Mouse (Mus musculus) retina, embryonic 14.5 days (tissue): ENCODE measurements around the gene Top2b.

Experiments used
- DNase-seq: peaks from one replicate; pipeline ENCODE4 v3.0.0-alpha.2; 2015; ENCODE audit warnings: low spot score

The Top2b gene

DNA sequence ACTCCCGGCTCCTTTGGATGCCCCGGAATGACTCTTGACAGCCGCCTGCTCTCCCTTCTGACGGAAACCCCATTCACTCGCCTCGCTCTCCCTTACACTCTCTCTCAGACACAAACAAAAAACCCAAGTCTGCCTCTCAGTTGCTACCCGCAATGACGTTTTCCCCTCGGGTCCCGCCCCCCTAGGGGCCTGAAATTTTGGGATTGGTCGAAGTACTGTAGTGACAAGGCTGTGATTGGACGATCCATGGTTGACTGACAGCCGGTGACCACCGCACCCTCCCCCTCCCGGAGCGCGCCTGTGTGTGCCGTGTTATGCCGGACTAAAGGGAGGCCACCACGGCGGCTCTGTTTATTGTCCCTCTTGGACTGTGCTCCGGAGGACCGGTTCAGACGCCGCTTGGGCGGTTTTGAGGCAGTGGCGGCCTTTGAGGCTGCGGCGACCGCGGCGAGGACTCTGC, at the start of gene Top2b:
Gene Top2b (plus strand): TSS at position 302 of the 460 bp plus-strand sequence.
- peak; percentile 98 for DNase-seq

DNA sequence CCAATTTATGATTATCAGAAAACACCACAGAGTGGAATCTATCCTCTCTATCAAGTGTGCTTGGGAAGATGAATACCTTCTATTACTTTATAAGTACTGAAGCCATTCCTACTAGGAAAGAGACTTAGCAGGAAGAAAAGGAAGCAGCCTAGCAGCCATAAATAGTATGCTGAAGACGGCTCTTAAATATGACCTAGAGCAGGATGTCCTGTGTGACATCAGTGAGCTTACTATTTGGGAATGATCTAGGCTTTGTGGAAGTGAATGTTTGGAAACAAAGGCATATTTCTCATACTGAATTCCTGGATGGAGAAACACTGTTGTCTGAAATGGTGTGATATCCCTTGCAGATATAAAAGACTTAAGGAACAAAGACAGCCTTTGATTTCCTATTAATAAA, 48.3 kb upstream of the Top2b start:
- DNase-seq: no peak

DNA sequence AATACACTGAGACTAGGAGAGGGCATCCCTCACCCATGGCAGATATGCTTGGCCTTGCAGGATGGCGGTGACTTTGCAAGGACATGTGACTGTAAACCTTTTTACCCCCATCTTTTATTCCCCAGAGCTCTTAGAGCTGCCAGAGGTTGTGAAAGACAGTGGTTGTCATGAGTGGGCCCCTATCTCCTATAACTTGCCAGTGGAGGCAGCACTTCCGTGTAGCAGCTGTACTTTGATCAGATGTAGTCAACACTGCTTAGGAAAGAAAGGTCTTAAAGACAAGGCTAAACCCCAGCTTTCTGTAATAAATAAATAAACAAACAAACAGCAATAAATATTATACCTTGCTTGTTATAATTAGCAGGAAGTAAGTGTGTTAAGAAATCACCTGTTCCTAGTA, 45.2 kb upstream of the Top2b start:
- no peak for DNase-seq

DNA sequence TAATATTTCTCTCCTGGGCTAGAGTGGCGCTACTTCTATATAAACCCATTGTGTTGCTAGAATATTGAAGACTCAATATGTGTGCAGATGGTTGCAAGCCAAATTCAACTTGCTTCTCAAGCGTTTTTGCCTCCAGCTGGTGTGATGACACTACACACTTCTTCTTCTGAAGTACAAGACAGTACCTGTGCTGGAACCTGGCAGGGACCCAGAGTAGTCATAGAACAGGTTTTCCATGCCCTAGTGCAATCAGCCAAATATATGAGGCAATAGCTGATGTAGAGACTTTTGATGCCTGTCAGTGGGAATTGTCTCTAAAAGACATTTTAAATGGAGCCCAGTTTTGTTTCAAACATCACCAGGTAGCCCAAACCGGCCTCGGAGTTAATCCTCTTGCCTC, 40.6 kb upstream of the Top2b start:
- DNase-seq: no peak

DNA sequence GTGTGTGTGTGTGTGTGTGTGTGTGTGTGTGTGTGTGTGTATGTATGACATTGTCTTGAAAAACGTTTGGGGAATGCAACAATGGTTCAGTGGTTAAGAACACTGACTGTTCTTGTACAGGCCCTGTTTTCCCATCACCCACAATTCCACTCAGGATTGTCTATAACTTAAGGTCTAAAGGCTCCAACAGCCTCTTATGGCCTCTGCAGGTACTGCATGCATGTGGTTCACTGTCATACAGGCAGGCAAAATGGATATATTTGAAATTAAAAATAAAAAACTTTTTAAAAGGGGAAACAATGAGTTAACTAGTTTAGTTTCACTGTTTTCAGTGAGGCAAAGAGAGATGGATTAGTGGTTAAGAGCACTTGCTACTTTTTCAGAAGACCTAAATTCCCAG, 39.8 kb upstream of the Top2b start:
- no peak for DNase-seq

DNA sequence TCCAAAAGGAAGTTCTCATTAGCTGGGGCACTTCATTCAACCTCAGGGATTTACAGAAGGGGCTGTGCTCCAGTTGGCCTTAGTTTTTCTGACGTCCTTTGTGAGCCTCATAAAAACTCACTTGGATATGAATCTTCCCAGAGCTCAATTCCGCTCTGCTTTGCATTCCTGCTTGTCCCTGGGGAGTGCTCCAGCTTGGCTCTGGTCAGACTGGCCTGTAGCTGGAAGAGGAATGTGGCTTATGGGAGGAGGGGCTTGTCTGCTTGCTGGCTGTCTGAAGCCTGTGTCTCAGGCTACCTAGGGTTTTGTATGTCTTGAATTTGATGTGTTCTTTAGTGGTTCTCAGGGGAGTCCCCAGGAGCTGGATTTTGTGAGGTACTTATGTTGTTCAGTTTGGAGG, 36.4 kb upstream of the Top2b start:
- peak; percentile 49 for DNase-seq

DNA sequence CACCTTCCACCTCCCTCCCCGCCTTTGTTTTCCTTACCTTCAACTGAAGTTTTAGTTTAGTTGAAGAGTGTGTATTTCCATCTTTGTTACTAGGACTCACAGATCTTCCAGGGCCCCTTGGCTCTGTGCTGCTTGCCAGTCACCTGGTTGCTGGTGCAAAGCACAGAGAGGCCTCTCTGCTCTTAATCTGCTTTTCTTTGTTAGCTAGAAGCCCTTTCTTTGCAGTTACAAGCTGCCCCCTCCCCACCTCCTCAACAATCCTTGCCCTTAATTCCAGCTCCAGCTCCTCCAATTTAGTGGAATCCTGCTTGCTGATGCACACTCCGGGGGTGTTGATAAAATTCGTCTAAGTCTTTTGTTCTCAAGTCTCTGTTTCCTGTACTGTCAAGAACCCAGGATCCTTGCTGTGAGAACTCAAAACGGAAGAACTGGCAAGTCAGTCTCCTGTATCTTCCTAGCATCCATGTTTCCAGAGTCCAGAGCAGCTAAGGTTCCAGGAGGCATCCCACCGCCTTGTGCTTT, 36.0 kb upstream of the Top2b start:
- peak; percentile 24 for DNase-seq

DNA sequence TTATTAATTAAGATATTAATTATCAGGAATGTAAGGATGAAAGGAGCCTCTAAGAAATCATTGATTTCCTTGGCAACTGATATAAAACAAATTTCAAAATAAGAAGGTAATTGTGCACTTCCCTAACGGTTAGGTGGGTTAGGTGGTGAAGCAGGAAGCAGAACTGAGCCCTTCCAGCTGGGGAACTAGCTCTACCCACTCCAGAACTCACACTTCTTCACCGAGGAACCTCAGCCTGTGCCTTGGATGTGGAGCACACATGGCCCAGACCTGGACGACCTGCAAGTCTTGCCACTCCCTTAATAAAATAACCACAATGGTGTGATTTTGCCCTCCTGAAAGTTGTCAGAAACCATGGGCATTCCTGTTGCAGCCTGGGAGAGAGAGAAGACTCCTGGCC, 35.2 kb upstream of the Top2b start:
- no peak for DNase-seq

DNA sequence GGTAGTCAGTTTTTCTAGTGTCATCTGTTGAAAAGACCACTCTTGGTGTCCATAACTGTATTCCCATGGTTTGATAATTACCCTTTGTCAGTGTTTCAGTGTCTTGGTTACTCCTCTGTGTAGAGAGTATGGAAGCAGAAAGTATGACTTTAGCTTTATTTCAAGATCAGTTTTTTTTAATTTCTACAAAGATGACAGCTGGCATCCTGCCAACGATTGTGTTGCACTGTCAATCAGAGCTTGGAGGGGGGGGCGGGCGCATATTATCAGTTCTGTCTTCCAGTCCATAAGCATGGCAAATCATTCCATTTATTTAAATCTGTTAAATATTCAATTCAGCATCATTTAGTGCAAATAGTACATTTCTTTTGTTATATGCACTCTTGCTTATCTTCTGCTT, 30.7 kb upstream of the Top2b start:
- DNase-seq: no peak

DNA sequence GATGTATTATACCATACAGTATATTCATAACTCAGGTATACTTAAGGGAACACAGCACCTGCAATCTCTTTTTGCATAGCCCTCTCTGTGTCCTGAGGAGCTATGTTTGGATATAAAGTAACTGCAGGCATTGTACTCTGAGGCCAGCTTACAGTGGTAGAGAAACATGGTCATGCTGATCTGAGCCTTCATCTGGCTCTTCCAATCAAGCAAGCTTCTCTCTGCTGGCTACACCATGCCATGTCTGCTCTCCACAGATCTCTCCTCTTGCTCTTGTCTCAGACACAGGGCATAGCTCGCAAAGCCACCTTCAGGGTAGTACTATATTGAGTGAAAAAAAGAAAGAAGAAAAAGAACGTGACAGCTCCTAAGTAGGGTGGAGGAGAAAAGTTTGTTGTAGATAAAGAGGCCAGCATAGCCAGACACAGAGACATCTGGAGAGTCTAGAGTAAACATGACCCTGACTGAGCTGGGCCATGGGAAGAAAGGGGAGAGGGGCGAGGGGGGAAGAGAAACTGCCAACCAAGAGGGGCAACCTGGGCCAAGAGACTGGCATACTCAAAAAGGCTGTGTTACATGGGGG, 29.1 kb upstream of the Top2b start:
- no peak for DNase-seq

DNA sequence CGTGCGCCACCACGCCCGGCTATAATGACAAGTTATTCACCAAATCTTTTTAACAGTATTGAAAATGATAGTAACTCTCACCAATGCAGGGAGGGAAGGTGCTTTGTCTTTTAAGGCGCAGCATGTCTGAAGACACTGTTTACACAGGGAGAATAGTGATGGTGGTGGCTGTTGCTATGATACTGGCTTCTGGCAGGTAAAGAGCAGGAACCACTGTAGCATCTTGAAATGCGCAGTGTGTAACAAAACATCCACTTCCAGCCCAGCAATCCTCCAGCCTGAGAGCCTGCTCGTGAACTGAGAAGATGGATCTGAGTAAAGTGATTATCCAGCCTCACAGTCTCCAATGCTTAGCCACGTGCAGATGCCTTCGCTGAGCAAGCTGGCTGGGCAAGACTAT, 17.5 kb upstream of the Top2b start:
- DNase-seq: no peak

DNA sequence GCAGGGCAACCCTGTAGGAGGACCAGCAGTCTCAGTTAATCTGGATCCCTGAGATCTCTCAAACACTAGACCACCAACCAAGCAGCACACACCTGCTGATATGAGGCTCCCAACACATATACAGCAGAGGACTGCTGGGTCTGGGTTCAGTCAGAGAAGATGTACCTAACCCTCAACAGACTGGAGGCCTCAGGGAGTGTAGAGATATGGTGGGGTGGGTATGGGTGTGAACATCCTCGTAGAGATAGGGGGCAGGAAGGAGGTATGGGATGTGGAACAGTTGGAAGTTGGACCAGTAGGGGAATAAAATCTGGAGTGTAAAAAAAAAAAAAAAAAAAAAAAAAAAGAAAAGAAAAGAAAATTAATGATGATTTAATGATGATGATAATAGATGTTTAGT, 5.3 kb upstream of the Top2b start:
- no peak for DNase-seq

DNA sequence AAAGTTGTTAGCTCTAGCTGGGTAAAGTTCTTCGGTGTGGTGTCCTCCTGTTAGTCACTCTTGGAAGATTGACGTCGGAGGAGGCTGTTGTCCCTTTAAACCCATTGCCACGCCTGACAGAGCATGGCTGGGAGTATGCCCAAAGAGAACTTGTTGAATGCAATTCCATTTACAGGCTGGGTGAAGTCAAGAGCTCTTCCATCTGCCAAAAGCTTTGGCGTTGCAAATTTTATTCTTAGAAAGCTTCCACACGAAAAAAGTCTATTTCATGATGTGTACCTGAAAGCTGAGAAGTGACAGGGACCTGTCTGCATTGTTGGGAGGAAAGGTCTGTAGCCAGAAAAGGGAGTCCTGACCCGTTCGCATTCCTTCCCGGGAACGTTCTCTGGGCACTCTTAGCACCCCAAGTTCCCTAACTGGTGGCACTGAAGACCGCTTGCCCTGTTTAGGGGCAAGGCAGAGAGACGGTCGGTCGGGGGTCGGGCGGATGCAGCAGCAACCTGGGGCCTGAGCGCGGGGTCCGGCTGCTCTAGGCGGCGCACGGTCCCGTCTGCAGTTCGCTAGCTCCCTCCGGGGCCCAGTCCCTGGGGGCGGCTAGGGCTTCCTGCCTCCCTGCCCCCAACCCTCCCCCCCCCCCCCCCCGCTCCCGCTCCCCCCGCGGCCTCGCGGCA, 683 bp upstream of the Top2b start:
- peak; percentile 61 for DNase-seq

DNA sequence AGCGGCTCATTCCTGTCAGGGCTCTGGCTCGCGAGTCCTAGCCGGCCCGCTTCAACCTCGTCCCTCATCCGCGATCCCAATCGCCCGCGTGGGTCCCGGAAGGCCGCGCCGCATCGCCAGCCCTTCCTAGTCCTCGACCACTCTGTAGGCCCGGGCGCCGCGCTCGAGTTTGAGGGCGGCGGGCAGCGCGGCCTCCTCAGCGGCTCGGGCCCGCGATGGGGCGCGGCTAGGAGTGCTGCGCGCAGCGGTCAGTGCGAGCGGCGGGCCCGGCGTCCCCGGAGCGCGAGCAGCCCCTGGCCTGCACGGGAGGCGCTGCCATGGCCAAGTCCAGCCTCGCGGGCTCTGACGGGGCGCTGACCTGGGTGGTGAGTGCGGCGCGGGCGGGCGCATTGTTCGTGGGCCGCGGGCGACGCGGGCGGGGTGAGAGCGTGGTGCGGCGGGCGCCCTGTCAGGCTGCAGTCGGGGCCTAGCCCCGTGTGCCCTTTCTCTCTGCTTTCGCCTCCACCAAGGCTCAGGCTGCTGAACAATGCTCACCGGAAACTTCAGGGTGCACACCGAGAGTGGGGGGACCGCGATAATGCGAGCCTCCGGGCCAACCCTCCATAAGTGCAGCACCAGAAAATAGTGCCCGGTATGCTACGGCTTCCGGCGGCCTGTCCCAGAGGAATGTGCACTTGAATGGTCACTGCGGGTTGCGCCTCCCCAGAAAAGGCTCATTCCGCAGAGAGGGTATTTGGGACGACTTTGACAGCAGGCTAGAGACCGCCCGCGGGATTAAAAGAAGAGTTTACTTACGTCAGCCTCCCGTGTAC, 589 bp downstream of the Top2b start:
- peak; percentile 73 for DNase-seq

DNA sequence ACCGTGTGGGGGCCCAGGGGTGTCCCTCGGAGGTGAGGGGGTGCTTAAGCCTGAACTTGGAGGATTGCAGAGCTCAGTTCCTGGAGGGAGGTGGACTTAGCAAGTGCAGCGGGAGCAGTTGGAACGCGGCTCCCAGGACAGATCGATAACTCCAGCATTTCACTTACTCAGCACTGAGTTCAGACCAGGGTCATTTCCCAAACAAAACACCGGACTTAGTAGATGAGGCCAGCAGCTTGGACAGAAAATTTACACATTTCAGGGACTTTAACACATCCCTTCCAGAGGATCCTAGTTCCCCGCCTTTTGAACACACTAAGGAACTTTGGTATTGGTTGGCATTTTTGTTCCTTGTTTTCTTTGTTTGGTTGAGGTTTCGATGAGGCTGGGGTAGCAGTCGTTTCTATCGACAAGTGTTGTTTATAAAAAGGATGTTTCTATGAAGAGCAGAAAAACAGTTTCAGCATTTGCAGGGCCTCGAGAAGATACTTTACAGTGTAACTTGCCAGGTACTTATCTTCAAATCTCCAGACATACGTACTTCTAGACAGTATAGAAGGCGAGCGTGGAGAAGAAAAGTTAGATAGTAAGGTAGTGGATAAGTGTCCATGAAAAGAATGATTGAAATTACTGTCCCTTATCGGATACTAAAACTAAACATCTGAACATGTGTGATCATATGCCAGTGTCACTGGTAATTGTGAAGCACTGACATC, 1.4 kb downstream of the Top2b start:
- DNase-seq: peak; percentile 60

DNA sequence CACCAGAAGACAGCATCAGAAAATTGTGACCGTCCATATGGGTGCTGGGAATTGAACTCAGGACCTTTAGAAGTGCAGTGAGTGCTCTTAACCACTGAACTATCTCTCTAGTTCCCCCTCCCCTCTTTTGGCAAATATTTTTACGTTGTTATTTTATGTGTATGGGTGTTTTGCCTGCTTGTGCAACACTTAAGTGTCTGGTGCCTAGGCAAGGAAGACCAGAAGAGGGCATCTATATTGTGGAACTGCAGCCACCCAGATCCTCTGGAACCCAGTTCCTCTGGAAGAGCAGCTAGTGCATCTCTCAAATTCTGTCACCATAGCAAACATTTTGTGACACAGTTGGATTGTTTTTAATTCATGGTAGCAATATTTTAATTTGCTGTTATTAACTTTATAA, 2.0 kb downstream of the Top2b start:
- DNase-seq: no peak

DNA sequence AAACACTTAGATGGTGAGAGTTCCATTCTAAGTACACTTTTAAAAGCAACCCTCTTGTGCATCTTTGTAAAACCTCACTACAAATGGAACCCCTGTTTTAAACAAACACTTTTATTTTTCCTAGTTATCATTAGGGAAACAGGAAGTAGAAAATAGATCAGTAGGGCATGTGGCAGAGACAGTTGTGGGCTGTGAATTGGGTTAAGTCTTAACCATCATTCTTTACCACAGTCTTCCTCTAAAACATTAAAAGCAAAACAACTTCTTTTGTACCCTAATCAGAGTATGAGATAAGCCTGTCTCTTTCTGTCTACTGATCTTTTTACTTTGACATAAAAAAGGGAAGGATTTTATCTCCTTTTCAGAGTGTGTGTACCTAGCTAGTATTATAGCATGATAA, 7.8 kb downstream of the Top2b start:
- DNase-seq: no peak

DNA sequence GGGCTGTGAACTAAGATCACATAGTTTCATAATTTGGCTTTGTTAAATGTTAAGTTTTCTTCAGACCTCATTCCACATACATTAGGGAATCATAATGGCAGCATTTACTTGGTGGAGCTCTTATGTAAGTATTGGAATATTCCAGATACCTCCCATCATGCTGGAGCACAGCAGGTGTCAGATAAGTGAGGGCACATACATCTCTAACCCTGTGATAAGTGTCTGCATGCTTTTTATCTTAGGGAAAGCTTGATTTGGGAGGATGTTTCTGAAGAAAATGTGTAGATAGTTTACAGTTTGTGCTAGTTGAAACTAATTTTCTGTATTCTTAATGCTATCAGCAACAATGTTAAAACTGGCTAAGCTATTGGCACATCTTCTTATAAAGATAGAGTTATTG, 8.2 kb downstream of the Top2b start:
- DNase-seq: no peak

DNA sequence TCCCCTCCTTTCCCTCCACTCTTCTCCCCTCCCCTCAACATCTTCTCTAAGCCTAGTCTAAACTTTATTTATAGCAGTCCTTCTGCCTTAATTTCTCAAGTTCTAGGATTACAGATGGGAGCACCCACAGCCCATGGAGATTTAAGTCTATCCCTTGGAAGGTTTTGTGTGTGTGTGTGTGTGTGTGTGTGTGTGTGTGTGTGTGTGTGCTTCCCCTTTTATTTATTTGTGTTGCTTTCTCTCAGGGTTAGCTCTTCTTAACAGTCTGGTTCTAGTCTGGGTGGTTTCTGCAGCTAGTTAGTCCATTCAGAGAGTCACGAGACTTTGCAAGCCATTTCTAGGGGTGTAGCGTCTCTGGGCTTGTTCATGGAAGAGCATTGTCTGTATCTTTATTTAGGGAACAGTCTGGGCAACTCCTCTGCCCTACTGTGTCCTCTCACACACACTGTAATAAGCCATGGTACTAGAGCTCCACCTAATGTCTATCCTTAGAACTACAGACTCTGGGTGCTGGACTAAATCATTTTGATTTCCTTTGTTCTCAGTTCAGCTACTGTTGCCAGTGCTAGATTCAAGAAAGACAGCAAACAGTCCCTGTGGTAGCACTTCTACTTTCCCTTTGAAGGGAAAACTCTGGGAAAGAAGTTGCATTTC, 15.1 kb downstream of the Top2b start:
- DNase-seq: peak; percentile 91

DNA sequence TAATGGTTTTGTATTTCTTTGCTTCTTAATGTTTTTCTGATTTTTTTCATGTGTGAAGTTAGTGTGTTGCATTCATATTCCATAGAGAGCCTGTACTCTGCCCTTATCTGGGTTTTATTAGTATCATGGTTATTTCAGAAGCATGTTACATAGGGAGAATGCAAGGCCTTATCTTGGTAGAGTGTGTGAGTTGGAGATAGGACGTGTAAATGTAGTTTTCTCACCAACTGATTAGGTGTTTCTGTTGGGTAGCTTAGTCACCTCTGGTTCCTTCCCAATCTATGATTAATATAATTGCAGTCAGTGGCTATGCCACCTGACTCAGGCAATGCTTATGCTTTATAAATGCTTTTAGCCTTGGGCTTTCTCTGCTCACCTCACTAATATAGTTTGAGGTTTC, 19.8 kb downstream of the Top2b start:
- DNase-seq: no peak

DNA sequence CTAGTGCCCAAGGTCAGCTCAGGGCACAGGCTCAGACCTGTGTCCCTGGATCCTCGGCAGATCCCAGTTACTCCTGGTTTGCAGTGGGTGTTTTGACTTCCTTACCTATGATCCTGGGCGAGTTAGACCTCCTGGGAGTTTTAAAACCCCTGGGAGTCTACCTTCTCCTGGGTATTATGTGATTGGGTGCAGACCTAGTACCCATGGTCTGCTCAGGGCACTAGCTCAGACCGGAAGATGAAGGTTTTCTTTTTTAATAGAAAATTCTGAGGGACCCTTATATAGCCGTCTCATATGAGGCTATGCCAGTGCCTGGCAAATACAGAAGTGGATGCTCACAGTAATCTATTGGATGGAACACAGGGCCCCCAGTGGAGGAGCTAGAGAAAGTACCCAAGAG, 40.2 kb downstream of the Top2b start:
- no peak for DNase-seq

DNA sequence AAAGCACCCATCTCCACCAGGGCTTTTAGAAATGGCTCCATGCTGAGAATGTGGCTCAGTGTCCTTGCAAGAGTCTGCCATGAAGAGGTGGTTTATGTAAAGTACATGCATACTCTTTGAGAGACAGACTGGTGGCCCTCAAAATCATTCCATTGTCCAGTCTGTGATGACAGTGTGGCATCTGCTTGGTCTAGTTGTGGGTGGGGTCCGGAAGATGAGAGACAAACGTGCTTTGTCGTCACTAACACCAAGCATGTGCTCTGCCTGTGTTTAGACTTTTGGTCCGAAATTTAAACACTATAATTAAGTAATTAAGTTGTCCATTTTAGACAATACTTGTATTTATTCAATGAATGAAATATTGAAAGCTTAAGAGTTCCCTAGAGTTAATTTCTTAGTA, 49.2 kb downstream of the Top2b start:
- no peak for DNase-seq
